Mouse (Mus musculus) kidney, embryonic 14.5 days (tissue): Measurements from ENCODE around the gene Las1l. TPM values are rescaled to one million over a fixed set of nuclear protein-coding genes. Genes with fewer than 3 reads are reported as not detected.

Experiments used
- ATAC-seq: fragments of 200-750 bp; cut with Nextera tagmentation; 2 replicates; pipeline ENCODE4 v1.8.0; 2017; ENCODE audit warnings: moderate number of reproducible peaks, mild to moderate bottlenecking, moderate TSS enrichment, moderate library complexity; ENCODE audit not compliant: low FRiP score, low TSS enrichment
- H3K27ac ChIP-seq: fragments of 300-500 bp; sonication (generic); 2 replicates; pipeline ENCODE4 v1.5.1; 2014; ENCODE audit warnings: low read depth, mild to moderate bottlenecking, low read length, moderate library complexity, mixed read lengths
- H3K27me3 ChIP-seq: fragments of 300-500 bp; sonication (generic); 2 replicates; pipeline ENCODE4 v1.6.1; 2014; ENCODE audit warnings: mild to moderate bottlenecking, low read length; ENCODE audit not compliant: control insufficient read depth, insufficient read depth
- H3K36me3 ChIP-seq: fragments of 300-500 bp; sonication (generic); 2 replicates; pipeline ENCODE4 v1.6.1; 2014; ENCODE audit warnings: low read length, mixed read lengths; ENCODE audit not compliant: control insufficient read depth, insufficient read depth
- H3K4me1 ChIP-seq: fragments of 300-500 bp; sonication (generic); 2 replicates; pipeline ENCODE4 v1.6.1; 2014; ENCODE audit warnings: low read length, mixed read lengths; ENCODE audit not compliant: control insufficient read depth, insufficient read depth
- H3K4me2 ChIP-seq: fragments of 300-500 bp; sonication (generic); replicated peaks from 2 replicates; pipeline ENCODE4 v1.6.1; 2014; ENCODE audit warnings: low read depth, mild to moderate bottlenecking, low read length
- H3K4me3 ChIP-seq: fragments of 300-500 bp; sonication (generic); 2 replicates; pipeline ENCODE4 v1.5.1; 2014; ENCODE audit warnings: mild to moderate bottlenecking, low read length
- H3K9ac ChIP-seq: fragments of 300-500 bp; sonication (generic); 2 replicates; pipeline ENCODE4 v1.6.1; 2014; ENCODE audit warnings: low read depth, mild to moderate bottlenecking, low read length, moderate library complexity
- H3K9me3 ChIP-seq: fragments of 300-500 bp; sonication (generic); 2 replicates; pipeline ENCODE4 v1.6.1; 2016; ENCODE audit warnings: low read length; ENCODE audit not compliant: control insufficient read depth
- WGBS: fragments of 180-500 bp; shearing (Covaris S2); extraction: QIAGEN DNeasy Blood & Tissue Kit; methylation state at CpG from one replicate; pipeline ENCODE4 v1.1.7; 2014; 5-methylcytosine and 5-hydroxymethylcytosine counted together
- polyA plus RNA-seq: library from polyadenylated mRNA; unstranded; fragments of >200 nt; fragmentation: Nextera tagmentation; extraction: Ambion mirVana; gene quantifications from 2 replicates; pipeline ENCODE4 v1.2.1, GENCODE M21; 2014

The Las1l gene
- polyA plus RNA-seq, result 33.2 and 47.7 TPM in 2 replicates

GRCm38 (mm10) chrX:95956497-95957293 is at the start of gene Las1l:
TSS of gene Las1l (minus strand) at chrX:95956962.
- Histone ChIP-seq H3K9me3 (no peaks in the 10 kb centered on the region), H3K4me3 (peak within 1 kb of the TSS; percentile 55), H3K4me1 (no peaks in the 10 kb centered on the region), H3K4me2 (peak within 1 kb of the TSS; percentile 54), H3K9ac (peak within 1 kb of the TSS; percentile 62), H3K27ac (no peak within 1 kb of the TSS), H3K27me3 (no peaks in the 10 kb centered on the region), H3K36me3 (peaks cover 3% of the 10 kb centered on the region; the same call in 1 of the 2 replicates)
- ATAC-seq, result peak; percentile 100
- WGBS, result 24% methylated on average over 42 of the region's 42 CpGs

GRCm38 (mm10) chrX:96006395-96006794 is 49.6 kb upstream of the Las1l start:
- H3K27me3 ChIP-seq, result no peaks in the 10 kb centered on the region
- ATAC-seq, result no peak
- H3K4me2 ChIP-seq, result no peak overlapping the region
- H3K9ac ChIP-seq, result no peak overlapping the region
- H3K27ac ChIP-seq, result no peak overlapping the region
- H3K4me3 ChIP-seq, result no peak overlapping the region
- no peaks in the 10 kb centered on the region for H3K36me3 ChIP-seq
- WGBS, result 74% methylated on average over 6 of the region's 6 CpGs
- H3K4me1 ChIP-seq, result no peaks in the 10 kb centered on the region
- no peaks in the 10 kb centered on the region for H3K9me3 ChIP-seq

- Histone ChIP-seq H3K4me3 (no peak overlapping the region), H3K27me3 (no peaks in the 10 kb centered on the region), H3K36me3 (no peaks in the 10 kb centered on the region), H3K27ac (no peak overlapping the region), H3K4me2 (no peak overlapping the region), H3K9ac (no peak overlapping the region), H3K9me3 (no peaks in the 10 kb centered on the region), H3K4me1 (no peaks in the 10 kb centered on the region)
- 72% methylated on average over 6 of the region's 6 CpGs for WGBS
- ATAC-seq, result no peak
Measured at GRCm38 (mm10) chrX:95999601-96000000, 42.8 kb upstream of the Las1l start.

GRCm38 (mm10) chrX:95993206-95993605 is 36.4 kb upstream of the Las1l start:
- Histone ChIP-seq H3K4me3 (no peak overlapping the region), H3K9ac (no peak overlapping the region), H3K4me1 (no peaks in the 10 kb centered on the region), H3K27ac (no peak overlapping the region), H3K4me2 (no peak overlapping the region), H3K27me3 (no peaks in the 10 kb centered on the region), H3K9me3 (no peaks in the 10 kb centered on the region), H3K36me3 (no peaks in the 10 kb centered on the region)
- no peak for ATAC-seq
- 72% methylated on average over 3 of the region's 3 CpGs for WGBS

- Histone ChIP-seq H3K27ac (no peak overlapping the region), H3K36me3 (no peaks in the 10 kb centered on the region), H3K4me2 (no peak overlapping the region), H3K9me3 (no peaks in the 10 kb centered on the region), H3K4me3 (no peak overlapping the region), H3K9ac (no peak overlapping the region), H3K4me1 (no peaks in the 10 kb centered on the region), H3K27me3 (no peaks in the 10 kb centered on the region)
- ATAC-seq, result no peak
- WGBS, result 91% methylated on average over 9 of the region's 9 CpGs
Measured at GRCm38 (mm10) chrX:95969936-95970335, 13.2 kb upstream of the Las1l start.

- WGBS, result 50% methylated on average over 6 of the region's 6 CpGs
- H3K27ac ChIP-seq, result no peak overlapping the region
- no peaks in the 10 kb centered on the region for H3K36me3 ChIP-seq
- no peak overlapping the region for H3K9ac ChIP-seq
- ATAC-seq, result peak; percentile 1; the same call in 1 of the 2 replicates
- no peak overlapping the region for H3K4me3 ChIP-seq
- H3K4me2 ChIP-seq, result no peak overlapping the region
- no peaks in the 10 kb centered on the region for H3K4me1 ChIP-seq
- no peaks in the 10 kb centered on the region for H3K27me3 ChIP-seq
- no peaks in the 10 kb centered on the region for H3K9me3 ChIP-seq
Measured at GRCm38 (mm10) chrX:95969116-95969515, 12.4 kb upstream of the Las1l start.

GRCm38 (mm10) chrX:95968594-95968965 is 11.8 kb upstream of the Las1l start:
- H3K4me3 ChIP-seq, result peak overlapping the region; percentile 39
- no peaks in the 10 kb centered on the region for H3K9me3 ChIP-seq
- peak; percentile 95 for ATAC-seq
- H3K4me2 ChIP-seq, result peak overlapping the region; percentile 51
- H3K9ac ChIP-seq, result peak overlapping the region; percentile 55; the same call in 1 of the 2 replicates
- no peaks in the 10 kb centered on the region for H3K4me1 ChIP-seq
- H3K36me3 ChIP-seq, result no peaks in the 10 kb centered on the region
- WGBS, result 31% methylated on average over 6 of the region's 6 CpGs
- H3K27me3 ChIP-seq, result no peaks in the 10 kb centered on the region
- peak overlapping the region; percentile 71 for H3K27ac ChIP-seq

GRCm38 (mm10) chrX:95967847-95968593 is 11.3 kb upstream of the Las1l start:
- Histone ChIP-seq H3K4me3 (peak overlapping the region; percentile 39), H3K9me3 (no peaks in the 10 kb centered on the region), H3K27me3 (no peaks in the 10 kb centered on the region), H3K27ac (peak overlapping the region; percentile 71), H3K4me2 (peak overlapping the region; percentile 51), H3K36me3 (no peaks in the 10 kb centered on the region), H3K9ac (peak overlapping the region; percentile 55; the same call in 1 of the 2 replicates), H3K4me1 (no peaks in the 10 kb centered on the region)
- WGBS, result 34% methylated on average over 28 of the region's 28 CpGs
- peak; percentile 91 for ATAC-seq

GRCm38 (mm10) chrX:95965036-95965435 is 8.3 kb upstream of the Las1l start:
- WGBS, result 72% methylated on average over 6 of the region's 6 CpGs
- no peak overlapping the region for H3K4me2 ChIP-seq
- no peaks in the 10 kb centered on the region for H3K36me3 ChIP-seq
- H3K4me1 ChIP-seq, result no peaks in the 10 kb centered on the region
- no peaks in the 10 kb centered on the region for H3K27me3 ChIP-seq
- no peak overlapping the region for H3K4me3 ChIP-seq
- no peaks in the 10 kb centered on the region for H3K9me3 ChIP-seq
- no peak for ATAC-seq
- no peak overlapping the region for H3K9ac ChIP-seq
- H3K27ac ChIP-seq, result no peak overlapping the region
